Mouse (Mus musculus) urinary bladder, postnatal 36 days (tissue): ENCODE data around the gene Foxn3.
A peak's percentile ranks its signal among the peaks of the same experiment; 100 is the strongest.

Experiments used
- DNase-seq, 2 experiments: peaks; one replicate each; pipeline ENCODE4 v3.0.0; 2022; ENCODE audit warnings: low spot score in 2 of 2, mixed read lengths in 1 of 2

The Foxn3 gene

GRCm38 (mm10) chr12:99260171-99260570, 303.2 kb downstream of the Foxn3 start:
- DNase-seq = no peak

DNA sequence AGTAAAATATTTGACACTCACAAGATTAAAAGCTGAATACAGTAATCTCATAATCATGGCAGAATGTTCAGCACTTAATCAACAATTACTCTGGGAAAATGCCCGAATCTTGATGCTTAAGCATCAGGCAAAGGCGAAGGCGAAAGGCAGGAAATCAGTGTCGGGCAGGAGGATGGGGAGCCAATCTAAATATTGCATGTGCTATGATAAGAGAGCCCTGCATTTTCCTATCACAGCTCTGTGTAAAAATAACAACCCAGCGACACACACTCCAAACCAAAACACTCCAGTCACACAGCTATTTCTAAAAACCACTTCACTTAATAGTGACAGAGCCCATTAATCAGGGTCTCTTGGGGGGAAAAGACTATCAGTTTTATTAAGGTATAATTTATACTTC, 305.8 kb downstream of the Foxn3 start:
- DNase-seq = no peak

DNA sequence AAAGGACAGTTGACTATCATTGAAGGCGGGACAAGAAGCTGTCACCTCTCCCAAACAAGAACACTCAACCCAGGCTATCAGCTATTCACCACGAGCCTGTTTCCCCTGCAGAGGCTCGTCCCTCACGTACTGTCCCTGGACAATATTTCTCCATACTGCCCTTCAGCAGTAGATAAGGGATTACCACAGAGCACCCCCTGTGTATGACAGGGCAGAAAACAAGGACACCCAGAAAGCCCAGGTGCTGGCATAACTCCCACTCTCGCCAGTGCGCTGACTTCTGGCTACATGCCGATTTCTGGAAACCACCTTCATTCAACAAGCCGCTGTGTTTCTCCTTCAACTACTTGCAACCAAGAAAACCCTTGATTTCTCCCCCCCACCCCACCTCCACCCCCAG, 306.4 kb downstream of the Foxn3 start:
- DNase-seq = no peak

GRCm38 (mm10) chr12:99256463-99256862, 306.9 kb downstream of the Foxn3 start:
- no peak for DNase-seq

GRCm38 (mm10) chr12:99254436-99254835, 308.9 kb downstream of the Foxn3 start:
- DNase-seq = no peak

DNA sequence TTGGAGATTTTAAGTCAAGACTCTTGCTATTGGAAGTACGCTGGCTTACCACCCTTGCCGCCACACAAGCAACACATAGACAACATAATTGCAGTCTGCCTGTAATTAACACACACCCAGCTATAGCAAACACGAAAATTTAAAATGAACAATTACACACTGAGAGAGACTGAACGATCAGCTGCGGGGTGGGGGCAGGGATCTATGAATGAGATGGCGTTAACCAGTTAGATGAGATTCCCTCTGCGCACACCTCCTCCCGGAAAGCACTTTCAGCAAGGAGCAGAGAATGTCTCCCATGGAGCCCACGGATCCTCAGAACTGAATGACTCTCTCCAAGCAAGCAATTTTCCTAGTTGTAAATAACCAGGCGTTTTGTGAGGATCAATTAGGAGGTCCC, 309.8 kb downstream of the Foxn3 start:
- no peak for DNase-seq

GRCm38 (mm10) chr12:99248606-99249005, 314.8 kb downstream of the Foxn3 start:
- DNase-seq = no peak

- no peak for DNase-seq
Observed at GRCm38 (mm10) chr12:99247939-99248338, 315.4 kb downstream of the Foxn3 start.

DNA sequence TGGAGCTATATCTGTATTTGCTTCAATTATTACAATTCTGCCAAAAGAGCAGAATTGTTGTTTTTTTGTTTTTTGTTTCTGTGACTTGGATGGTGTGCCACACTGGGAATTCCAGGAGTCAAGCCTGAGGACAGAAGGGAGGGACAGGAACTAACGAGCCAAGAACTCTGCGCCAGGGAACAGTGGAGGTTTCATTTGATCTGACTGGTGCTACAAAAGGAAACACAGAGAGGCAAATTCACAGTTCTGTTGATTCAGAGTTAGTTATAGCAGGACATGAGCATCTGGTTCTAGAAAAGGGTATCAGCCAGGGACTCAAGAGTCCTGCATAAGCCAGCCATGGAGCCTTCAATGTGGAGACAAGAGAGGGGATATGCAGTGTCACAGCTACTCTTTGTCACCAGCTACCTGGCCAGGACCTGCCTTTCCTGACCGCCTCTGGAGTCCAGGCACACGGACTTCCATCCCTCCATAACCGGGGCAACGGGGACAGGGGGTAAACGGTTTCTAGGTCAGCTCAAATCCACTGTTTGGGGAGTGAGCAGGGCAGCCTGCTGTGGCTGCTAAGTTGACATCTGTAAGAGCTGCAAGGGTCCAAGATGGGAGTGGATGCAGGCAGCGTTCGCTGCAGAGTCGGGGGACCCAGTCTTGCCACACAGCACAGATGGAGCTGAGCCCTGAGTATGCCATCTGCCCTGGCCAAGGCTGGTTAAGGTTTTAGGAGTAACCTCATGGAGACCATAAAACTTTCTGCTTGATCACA, 316.2 kb downstream of the Foxn3 start:
- no peak for DNase-seq

DNA sequence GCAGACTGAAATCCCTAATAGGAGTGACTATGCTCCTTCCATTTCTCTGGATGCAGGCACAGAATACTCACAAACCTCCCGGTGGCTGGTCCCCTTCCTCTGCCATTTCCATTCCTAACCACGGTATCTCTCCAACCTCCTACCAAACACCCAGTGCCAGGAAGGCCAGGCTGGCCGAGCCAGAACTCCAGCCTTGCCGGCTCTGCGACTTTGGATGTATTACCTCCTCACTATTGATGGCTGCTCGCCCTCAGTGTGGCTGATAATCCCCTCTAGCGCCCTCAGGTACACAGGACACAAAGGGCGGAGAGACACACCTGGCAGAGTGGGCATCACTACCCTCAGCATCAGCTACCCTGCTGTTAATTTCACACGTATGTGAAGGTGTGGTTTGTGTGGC, 318.7 kb downstream of the Foxn3 start:
- DNase-seq = no peak

GRCm38 (mm10) chr12:99244264-99244663, 319.1 kb downstream of the Foxn3 start:
- no peak for DNase-seq

GRCm38 (mm10) chr12:99243316-99243715, 320.1 kb downstream of the Foxn3 start:
- DNase-seq = no peak

GRCm38 (mm10) chr12:99240185-99240726, 323.1 kb downstream of the Foxn3 start:
- no peak for DNase-seq

DNA sequence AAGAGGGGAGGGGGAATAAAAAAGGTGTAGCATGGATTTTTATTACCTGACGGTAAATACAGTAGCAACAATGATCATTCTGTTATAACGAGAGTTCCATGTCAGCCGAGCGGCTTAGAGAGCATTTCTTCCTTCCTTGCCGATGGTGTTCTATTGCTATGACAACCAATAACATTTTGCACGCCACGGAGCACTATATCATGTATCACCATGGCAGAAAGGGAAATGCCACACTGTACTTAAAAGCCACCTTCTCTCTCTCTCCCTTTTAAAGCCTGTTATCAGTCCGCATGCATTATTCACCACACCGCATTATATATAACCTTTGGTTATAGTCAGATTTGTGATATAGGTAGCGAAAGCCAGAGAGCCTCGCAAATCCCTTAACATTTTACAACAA, 323.6 kb downstream of the Foxn3 start:
- DNase-seq = no peak

DNA sequence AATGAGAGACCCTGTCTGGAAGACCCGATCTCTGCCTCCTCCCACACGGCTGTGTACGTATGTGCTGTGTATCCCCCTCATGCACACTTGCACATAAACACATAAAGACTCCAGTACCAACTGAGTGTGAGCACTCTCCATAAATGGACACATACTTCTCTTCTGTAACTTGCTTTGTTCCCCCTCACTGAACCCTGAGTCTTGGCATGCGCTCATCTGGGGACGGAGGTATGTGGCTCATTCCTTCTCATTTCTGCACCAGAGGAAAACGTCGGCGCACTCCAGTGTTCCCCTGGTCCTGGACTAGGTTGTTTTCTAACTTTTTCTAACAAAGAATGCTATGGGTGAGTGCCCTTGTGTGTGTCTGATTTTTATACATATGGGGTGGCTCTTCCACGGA, 325.9 kb downstream of the Foxn3 start:
- DNase-seq = no peak

DNA sequence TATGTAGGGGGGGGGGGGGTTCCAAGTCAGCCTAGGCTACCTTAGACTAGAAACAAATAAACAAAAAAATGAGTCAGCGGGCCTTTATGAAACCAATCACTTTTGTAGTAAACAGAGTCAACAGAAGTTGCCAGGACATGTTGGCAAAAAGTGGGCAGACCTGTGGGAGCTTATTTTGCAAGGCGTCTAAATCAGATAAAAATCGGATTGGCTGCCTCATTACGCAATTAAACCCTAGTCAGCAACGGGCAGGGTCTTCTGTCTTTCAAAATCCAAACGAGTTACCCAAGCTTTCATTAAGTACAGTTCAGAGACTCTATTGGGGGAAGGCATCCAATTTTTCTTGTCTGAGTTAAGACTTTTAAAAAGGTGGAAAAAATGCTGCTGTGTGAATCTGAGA, 329.0 kb downstream of the Foxn3 start:
- DNase-seq = peak; percentile 47 to 63

- peak; percentile 29 to 35 for DNase-seq
Observed at GRCm38 (mm10) chr12:99233386-99233785, 330.0 kb downstream of the Foxn3 start.

- DNase-seq = no peak
Observed at GRCm38 (mm10) chr12:99232478-99232877, 330.9 kb downstream of the Foxn3 start.

GRCm38 (mm10) chr12:99231321-99231720, 332.1 kb downstream of the Foxn3 start:
- no peak for DNase-seq

DNA sequence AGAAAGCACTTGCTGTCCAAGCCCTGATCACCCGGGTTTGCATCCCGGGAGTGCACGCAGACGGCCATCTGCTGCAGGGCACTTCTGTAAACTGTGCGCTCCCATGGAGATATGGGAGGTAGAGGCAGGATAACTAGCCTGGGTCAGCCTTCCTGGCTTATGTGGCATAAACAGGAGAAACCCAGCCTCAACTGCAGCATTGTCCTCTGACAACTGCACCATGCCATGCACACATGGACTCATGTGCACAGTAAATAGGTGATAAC, 332.7 kb downstream of the Foxn3 start:
- DNase-seq = no peak

DNA sequence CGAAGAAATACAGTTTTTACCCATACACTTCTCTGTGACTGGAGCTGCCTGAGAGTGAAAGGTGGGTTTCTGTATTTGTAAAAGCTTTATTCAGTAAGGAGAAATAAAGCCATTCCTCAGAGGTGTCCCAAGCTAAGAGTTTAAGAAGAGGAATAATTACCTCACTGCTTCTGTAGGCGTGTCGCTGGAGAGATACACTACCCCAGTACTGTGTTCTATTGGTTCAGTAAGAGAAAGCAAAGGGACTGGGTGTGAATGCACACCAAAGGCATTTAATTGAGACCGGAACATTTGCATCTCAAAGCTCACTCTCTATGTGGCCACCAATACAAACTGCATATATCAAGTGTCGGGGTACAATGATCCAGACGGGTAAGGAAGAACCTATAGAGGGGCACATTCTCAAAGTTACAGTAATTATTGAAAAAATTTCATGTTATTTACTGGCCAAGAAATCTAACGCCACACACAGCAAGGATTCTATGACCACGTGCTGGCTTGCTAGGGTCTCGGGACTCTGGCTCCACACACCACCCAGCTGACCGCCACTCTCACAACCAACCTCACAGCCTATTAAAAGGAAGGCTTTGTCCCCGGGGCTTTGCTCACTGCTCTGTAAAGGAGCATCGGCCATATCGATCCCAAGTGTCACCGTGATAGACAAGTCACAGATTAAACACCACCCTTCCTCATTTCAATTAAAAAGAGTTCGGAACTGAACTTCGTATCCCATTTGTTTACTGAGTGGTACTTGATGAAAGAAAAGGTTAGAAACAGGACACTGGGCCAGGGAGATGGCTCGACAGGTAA, 333.2 kb downstream of the Foxn3 start:
- DNase-seq = no peak

GRCm38 (mm10) chr12:99227313-99227952, 335.9 kb downstream of the Foxn3 start:
- no peak for DNase-seq
